In genomic region chr3:67583846-67584186, GRCm38 (mm10) we compare ENCODE assay signal across 10 mouse cellular contexts. TPM values are rescaled to one million over a fixed set of nuclear protein-coding genes. Genes with fewer than 3 reads are reported as not detected.
DNase-seq lines count a peak whose midpoint lies in the region; ATAC-seq and TF ChIP-seq lines count a peak whose summit lies in the region.
"Had no signal": no experiment of that assay in that cellular context is flagged by ENCODE, and none has a peak within 500 bp of the region (broad histone marks: within the 10 kb centered on the region; RNA-seq: fewer than 3 reads in every experiment).

No protein-coding gene starts in this region.

- no peaks in the 10 kb centered on the region for H3K79me2 ChIP-seq in liver, adult 2 months (ENCODE audit: control insufficient read depth, insufficient read depth, low read length)

- no peak overlapping the region for H3K27ac ChIP-seq in liver, adult 2 months (replicated peaks; ENCODE audit: insufficient read depth, low read depth, low read length)
- H3K27ac ChIP-seq in hindbrain, embryonic 12.5 days: no peak overlapping the region
- H3K27ac ChIP-seq in limb, embryonic 12.5 days: no peak overlapping the region
- H3K27ac ChIP-seq in stomach, embryonic 14.5 days (ENCODE audit: low read length): no peak overlapping the region

- no peak for TF ChIP-seq CTCF in liver, adult 2 months (IDR thresholded peaks at IDR 0.05; ENCODE audit: low read depth, low read length)

- no peaks in the 10 kb centered on the region for H3K9me3 ChIP-seq in hindbrain, embryonic 12.5 days (replicated peaks)
- no peaks in the 10 kb centered on the region; the same call in 1 of the 2 replicates for H3K9me3 ChIP-seq in limb, embryonic 12.5 days
- no peaks in the 10 kb centered on the region for H3K9me3 ChIP-seq in stomach, embryonic 14.5 days (ENCODE audit: control insufficient read depth, low read depth, low read length)
- H3K9me3 ChIP-seq: G1E had no signal

- ATAC-seq in hindbrain, embryonic 12.5 days (ENCODE audit: low FRiP score): no peak
- ATAC-seq in limb, embryonic 12.5 days (ENCODE audit: insufficient number of reproducible peaks, insufficient read depth, low FRiP score, low TSS enrichment, low read depth): no peak
- ATAC-seq in stomach, embryonic 14.5 days (ENCODE audit: insufficient number of reproducible peaks, insufficient read depth, low FRiP score, low read depth): no peak

- peak; percentile 69 for DNase-seq in liver, adult 2 months (ENCODE audit: extremely low read depth, low read depth, low spot score)
- DNase-seq in liver: no peak
- DNase-seq in cerebellum, adult 18-20 months: no peak
- no peak for DNase-seq in right cerebral cortex, postnatal 25 days
- no peak for DNase-seq in layer of hippocampus, postnatal 25 days (ENCODE audit: extremely low spot score in 1 of 2, low spot score in 1 of 2)
- DNase-seq: cerebellum, postnatal 10 days had no signal

- TF ChIP-seq POLR2A in liver, adult 2 months (IDR thresholded peaks at IDR 0.05; ENCODE audit: extremely low read depth, insufficient read depth, low read length): no peak

- 33% methylated on average over 6 of the region's 6 CpGs for WGBS in liver, adult 2 months
- 80% methylated on average over 6 of the region's 6 CpGs for WGBS in hindbrain, embryonic 12.5 days
- WGBS in limb, embryonic 12.5 days: 82% methylated on average over 6 of the region's 6 CpGs
- WGBS in stomach, embryonic 14.5 days: 81% methylated on average over 6 of the region's 6 CpGs

- no peaks in the 10 kb centered on the region for H3K27me3 ChIP-seq in liver, adult 2 months (ENCODE audit: control insufficient read depth, insufficient read depth, low read length)
- H3K27me3 ChIP-seq in hindbrain, embryonic 12.5 days: 0 out of 2 replicates have a peak, but pooled peaks cover 4% of the 10 kb centered on the region
- H3K27me3 ChIP-seq in limb, embryonic 12.5 days: no peaks in the 10 kb centered on the region
- H3K27me3 ChIP-seq in stomach, embryonic 14.5 days (ENCODE audit: control insufficient read depth, insufficient read depth, low read length): no peaks in the 10 kb centered on the region

- H3K4me2 ChIP-seq in hindbrain, embryonic 12.5 days (replicated peaks): peak overlapping the region; percentile 85
- peak overlapping the region; percentile 86 for H3K4me2 ChIP-seq in limb, embryonic 12.5 days
- peak overlapping the region; percentile 83 for H3K4me2 ChIP-seq in stomach, embryonic 14.5 days (replicated peaks; ENCODE audit: low read depth, low read length)

- peaks cover 25% of the 10 kb centered on the region for H3K36me3 ChIP-seq in liver, adult 2 months (ENCODE audit: control insufficient read depth, insufficient read depth, low read length)
- peaks cover 25% of the 10 kb centered on the region for H3K36me3 ChIP-seq in hindbrain, embryonic 12.5 days
- H3K36me3 ChIP-seq in limb, embryonic 12.5 days: peaks cover 17% of the 10 kb centered on the region; the same call in 1 of the 2 replicates
- peaks cover 12% of the 10 kb centered on the region; the same call in 1 of the 2 replicates for H3K36me3 ChIP-seq in stomach, embryonic 14.5 days (ENCODE audit: control insufficient read depth, insufficient read depth, low read length)

- peaks cover 2% of the 10 kb centered on the region; the same call in 1 of the 2 replicates for H3K4me1 ChIP-seq in liver, adult 2 months (ENCODE audit: control insufficient read depth, insufficient read depth, low read length)
- H3K4me1 ChIP-seq in hindbrain, embryonic 12.5 days: peaks cover 5% of the 10 kb centered on the region; the same call in 1 of the 2 replicates
- H3K4me1 ChIP-seq in limb, embryonic 12.5 days (replicated peaks): peaks cover 8% of the 10 kb centered on the region; the same call in 1 of the 2 replicates
- H3K4me1 ChIP-seq in stomach, embryonic 14.5 days (ENCODE audit: control insufficient read depth, insufficient read depth, low read length): no peaks in the 10 kb centered on the region

- 0 out of 2 replicates have a peak overlapping the region, but pooled peaks have one; percentile 6 for H3K4me3 ChIP-seq in liver, adult 2 months (ENCODE audit: insufficient read depth, low read depth, low read length)
- H3K4me3 ChIP-seq in hindbrain, embryonic 12.5 days: no peak overlapping the region
- H3K4me3 ChIP-seq in limb, embryonic 12.5 days (replicated peaks): peak overlapping the region; percentile 85; the same call in 1 of the 2 replicates
- H3K4me3 ChIP-seq in stomach, embryonic 14.5 days (ENCODE audit: low read depth, low read length): peak overlapping the region; percentile 84; the same call in 1 of the 2 replicates

- H3K9ac ChIP-seq in liver, adult 2 months (ENCODE audit: low read depth, low read length): no peak overlapping the region
- H3K9ac ChIP-seq in hindbrain, embryonic 12.5 days: no peak overlapping the region
- H3K9ac ChIP-seq in limb, embryonic 12.5 days (replicated peaks): no peak overlapping the region
- H3K9ac ChIP-seq in stomach, embryonic 14.5 days (replicated peaks; ENCODE audit: low read depth, low read length): no peak overlapping the region

RNA-seq across cellular contexts. Expression of gene Mfsd1, which starts 1.3 kb away (rescaled TPM):
- 86.1 and 99.3 TPM in 2 replicates for total RNA-seq in liver, adult 2 months (2014; rRNA removed)
- polyA plus RNA-seq in liver, adult 2 months (2012; rRNA removed): 60.3 and 66.1 TPM in 2 replicates
- 56.0 and 57.1 TPM in 2 replicates for polyA plus RNA-seq in hindbrain, embryonic 12.5 days (2016; fragmentation: Nextera tagmentation; extraction: Ambion mirVana)
- 51.5 and 52.9 TPM in 2 replicates for polyA plus RNA-seq in limb, embryonic 12.5 days (2016; fragmentation: Nextera tagmentation; extraction: Ambion mirVana)
- 48.8 and 53.5 TPM in 2 replicates for polyA plus RNA-seq in stomach, embryonic 14.5 days (2014; fragmentation: Nextera tagmentation; extraction: Ambion mirVana)
- total RNA-seq in layer of hippocampus, postnatal 25 days (2021): 10 to 100 TPM; 37.9 to 44.0 TPM
